Mouse (Mus musculus) WW6 (cell line): Measurements from ENCODE around the gene Tenm2.

ENCODE experiments used
- DNase-seq: peaks from one replicate; pipeline ENCODE4 v3.0.0-alpha.2; 2013; ENCODE audit warnings: low read depth, low spot score

Tenm2 gene

GRCm38 (mm10) chr11:36902302-36902701 is 333.5 kb downstream of the Tenm2 start:
- DNase-seq = no peak

- DNase-seq = no peak
Measured at GRCm38 (mm10) chr11:36893061-36893460, 342.7 kb downstream of the Tenm2 start.

GRCm38 (mm10) chr11:36891106-36891505 is 344.7 kb downstream of the Tenm2 start:
- no peak for DNase-seq

- no peak for DNase-seq
Measured at GRCm38 (mm10) chr11:36887490-36887889, 348.3 kb downstream of the Tenm2 start.

- DNase-seq = no peak
Measured at GRCm38 (mm10) chr11:36886147-36886546, 349.6 kb downstream of the Tenm2 start.

- DNase-seq = no peak
Measured at GRCm38 (mm10) chr11:36872961-36873360, 362.8 kb downstream of the Tenm2 start.

- DNase-seq = no peak
Measured at GRCm38 (mm10) chr11:36870548-36870947, 365.2 kb downstream of the Tenm2 start.

- DNase-seq = no peak
Measured at GRCm38 (mm10) chr11:36851690-36852089, 384.1 kb downstream of the Tenm2 start.

GRCm38 (mm10) chr11:36847451-36847850 is 388.3 kb downstream of the Tenm2 start:
- DNase-seq = no peak

GRCm38 (mm10) chr11:36832855-36833254 is 402.9 kb downstream of the Tenm2 start:
- no peak for DNase-seq

- DNase-seq = no peak
Measured at GRCm38 (mm10) chr11:36831511-36831910, 404.3 kb downstream of the Tenm2 start.

- DNase-seq = no peak
Measured at GRCm38 (mm10) chr11:36824666-36825065, 411.1 kb downstream of the Tenm2 start.

- no peak for DNase-seq
Measured at GRCm38 (mm10) chr11:36804615-36805014, 431.1 kb downstream of the Tenm2 start.

GRCm38 (mm10) chr11:36802208-36802631 is 433.5 kb downstream of the Tenm2 start:
- DNase-seq = no peak

GRCm38 (mm10) chr11:36801683-36802082 is 434.1 kb downstream of the Tenm2 start:
- no peak for DNase-seq

- no peak for DNase-seq
Measured at GRCm38 (mm10) chr11:36799409-36799808, 436.4 kb downstream of the Tenm2 start.

- DNase-seq = no peak
Measured at GRCm38 (mm10) chr11:36758009-36758408, 477.8 kb downstream of the Tenm2 start.

- DNase-seq = no peak
Measured at GRCm38 (mm10) chr11:36746286-36746685, 489.5 kb downstream of the Tenm2 start.

GRCm38 (mm10) chr11:36727800-36728199 is 508.0 kb downstream of the Tenm2 start:
- no peak for DNase-seq

- no peak for DNase-seq
Measured at GRCm38 (mm10) chr11:36702881-36703280, 532.9 kb downstream of the Tenm2 start.

- no peak for DNase-seq
Measured at GRCm38 (mm10) chr11:36700951-36701350, 534.8 kb downstream of the Tenm2 start.

- DNase-seq = no peak
Measured at GRCm38 (mm10) chr11:36700131-36700530, 535.6 kb downstream of the Tenm2 start.

- DNase-seq = no peak
Measured at GRCm38 (mm10) chr11:36698268-36698667, 537.5 kb downstream of the Tenm2 start.

GRCm38 (mm10) chr11:36697816-36698215 is 537.9 kb downstream of the Tenm2 start:
- DNase-seq = no peak
